Mouse (Mus musculus) right cerebral cortex, adult 18-20 months (tissue): ENCODE measurements around the gene Gm20403.
"Not testable (repeated sequence)": the region's sequence is repeated elsewhere in the genome, so short reads cannot be mapped to it uniquely, and the experiment has no call there.

ENCODE experiments used
- DNase-seq: peaks from one replicate; pipeline ENCODE4 v3.0.0; 2022; ENCODE audit warnings: mixed read lengths

The Gm20403 gene

GRCm38 (mm10) chr12:54986052-54986717, at the start of gene Gm20403:
Gm20403 (minus strand) TSS chr12:54986529.
- DNase-seq = peak; percentile 53

DNA sequence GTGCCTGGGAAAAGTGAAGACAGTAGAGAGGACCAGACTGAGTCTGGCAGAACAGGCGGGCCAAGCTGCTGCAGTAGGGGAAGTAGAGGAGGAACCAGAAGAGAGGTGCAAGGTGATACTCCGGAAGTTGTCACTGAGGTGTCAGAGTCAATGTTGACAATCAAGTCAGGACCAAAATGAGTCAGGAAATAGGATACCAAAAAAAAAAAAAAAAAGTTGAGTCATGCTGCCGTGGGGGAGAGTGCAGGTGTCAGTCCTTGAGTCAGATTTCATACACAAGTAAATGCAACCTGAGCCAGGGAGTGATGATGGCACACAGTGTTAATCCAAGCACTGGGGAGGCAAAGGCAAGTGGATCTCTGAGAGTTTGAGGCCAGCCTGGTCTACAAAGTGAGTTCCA, 40.8 kb upstream of the Gm20403 start:
- no peak for DNase-seq

DNA sequence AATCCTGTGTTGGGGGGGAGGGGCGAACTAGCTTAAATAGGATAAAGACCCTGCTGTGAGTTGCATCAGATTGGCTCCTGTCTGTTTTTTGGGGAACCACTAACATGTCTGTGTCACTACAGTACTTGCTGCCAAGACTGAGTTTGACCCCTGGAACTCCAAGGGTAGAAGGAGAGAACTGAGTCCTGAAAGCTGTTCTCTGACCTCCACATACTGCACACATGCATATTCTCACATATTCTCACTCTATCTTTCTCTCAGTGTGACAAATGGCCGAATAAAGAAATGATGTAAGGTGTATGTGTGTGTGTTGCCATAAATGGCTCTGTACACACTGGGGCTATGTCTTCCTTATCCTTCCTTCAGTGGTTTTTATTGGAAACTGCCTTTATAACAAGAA, 37.0 kb upstream of the Gm20403 start:
- DNase-seq = no peak

DNA sequence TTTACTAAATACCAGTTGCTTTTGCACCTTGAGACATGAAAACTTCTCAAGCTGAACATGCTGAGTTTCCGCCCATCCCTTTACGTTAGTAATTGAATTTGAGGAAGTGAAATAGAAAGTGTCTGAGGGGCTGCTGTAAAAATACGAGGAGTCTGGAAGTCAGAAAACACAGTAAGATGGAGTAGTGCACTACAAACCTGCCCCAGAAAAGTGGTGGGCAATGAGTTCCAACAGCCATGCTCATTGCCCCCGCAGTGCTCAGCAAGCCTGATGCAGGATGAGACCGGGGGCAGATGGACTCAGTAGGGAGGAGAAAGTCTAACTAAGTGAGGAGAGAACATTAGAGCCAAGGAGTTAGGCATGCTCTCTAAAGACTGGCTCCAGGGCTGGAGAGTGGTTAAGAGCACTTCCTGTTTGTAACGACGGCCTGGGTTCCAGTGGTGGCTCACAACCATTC, 33.1 kb upstream of the Gm20403 start:
- no peak for DNase-seq

GRCm38 (mm10) chr12:55017119-55017721, 30.9 kb upstream of the Gm20403 start:
- no peak for DNase-seq

DNA sequence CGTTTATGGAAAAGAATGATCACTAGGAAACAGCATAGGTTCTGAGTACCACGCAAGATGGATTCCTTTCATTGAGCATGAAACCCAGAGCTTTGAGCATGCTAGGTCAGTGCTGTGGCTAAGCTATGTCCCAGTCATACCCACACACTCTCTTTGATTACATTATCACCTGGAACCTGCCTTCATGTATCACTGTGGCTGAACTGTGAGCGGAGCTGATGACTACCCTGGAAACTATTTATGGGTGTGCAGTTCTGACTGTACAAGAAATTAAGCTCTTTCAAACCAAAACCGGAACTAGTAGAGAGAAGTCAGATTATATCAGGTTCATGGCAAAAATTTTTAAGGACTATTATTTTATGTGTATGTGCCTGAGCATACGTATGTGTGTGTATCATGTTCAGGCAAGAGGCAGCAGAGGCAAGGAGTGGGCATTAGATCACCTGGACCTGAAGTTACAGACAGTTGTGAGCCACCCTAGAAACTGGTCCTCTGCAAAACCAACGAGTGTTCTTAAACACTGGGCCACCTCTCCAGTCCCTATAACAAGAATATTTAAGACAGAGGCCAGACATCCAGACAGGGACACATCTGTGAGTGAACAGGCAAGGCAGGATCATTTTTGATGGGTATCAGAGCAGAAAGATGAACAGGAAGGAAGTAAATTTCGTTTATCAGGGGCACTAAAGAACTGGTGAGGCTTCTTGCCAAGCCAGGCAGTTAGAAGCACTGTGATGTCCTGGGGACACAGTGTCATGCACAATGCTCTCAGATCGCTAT, 30.2 kb upstream of the Gm20403 start:
- DNase-seq = no peak

- no peak for DNase-seq
These were observed 29.1 kb upstream of the Gm20403 start for GRCm38 (mm10) chr12:55015428-55015827.

GRCm38 (mm10) chr12:55013626-55014398, 27.5 kb upstream of the Gm20403 start, which contains the start of gene Baz1a:
Baz1a (minus strand) TSS chr12:55014348.
- DNase-seq = no peak

- DNase-seq = no peak
These were observed 26.7 kb upstream of the Gm20403 start for GRCm38 (mm10) chr12:55013031-55013430.

DNA sequence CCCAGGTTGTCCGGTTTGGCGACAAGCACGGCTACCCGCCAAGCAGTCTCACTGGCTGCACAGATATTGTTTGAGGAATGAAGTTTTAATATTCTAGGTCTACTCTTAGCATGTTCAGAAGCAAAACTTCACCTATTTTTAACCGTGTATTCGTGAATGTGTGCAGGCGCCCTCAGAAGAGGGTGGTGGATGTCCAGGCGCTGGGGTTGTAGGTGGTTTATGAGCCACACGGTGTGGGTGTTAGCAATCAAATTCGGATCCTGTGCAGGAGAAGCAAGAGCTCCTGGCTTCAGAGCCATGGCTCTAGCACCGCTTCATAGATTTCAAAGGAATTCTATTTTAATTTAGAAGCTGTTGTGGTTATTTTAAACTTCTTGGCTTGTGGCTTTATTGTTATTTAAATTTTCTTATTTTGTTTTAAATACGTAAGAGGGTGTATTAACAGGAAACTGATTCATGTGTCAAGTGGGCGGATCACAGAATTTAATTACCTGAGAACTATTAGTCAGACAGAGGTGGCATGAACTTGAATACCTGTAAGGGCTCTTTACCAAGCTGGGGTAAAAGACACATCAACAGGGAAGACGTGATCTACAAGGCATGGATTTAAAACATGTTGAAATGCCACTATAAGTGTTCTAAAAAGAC, 21.2 kb upstream of the Gm20403 start:
- DNase-seq = peak; percentile 42

DNA sequence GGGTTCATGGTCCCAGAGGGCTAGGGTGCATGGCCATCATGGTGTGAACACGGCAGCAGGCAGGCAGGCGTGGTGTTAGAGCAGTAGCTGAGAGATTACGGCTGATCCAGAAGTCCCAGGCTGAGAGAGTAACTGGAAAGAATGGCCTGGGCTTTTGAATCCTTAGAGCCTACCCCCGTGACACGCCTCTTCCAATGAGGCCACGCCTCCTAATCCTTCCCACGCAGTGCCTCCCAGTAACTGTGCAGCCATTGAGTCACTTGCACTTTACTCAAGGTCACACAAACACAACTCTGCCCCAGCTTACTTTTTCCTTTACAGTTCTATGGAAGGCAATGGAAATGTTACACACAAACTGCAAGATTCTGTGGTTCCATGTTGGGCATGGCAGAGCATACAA, 19.7 kb upstream of the Gm20403 start:
- no peak for DNase-seq

- no peak for DNase-seq
These were observed 18.1 kb upstream of the Gm20403 start for GRCm38 (mm10) chr12:55004396-55004795.

GRCm38 (mm10) chr12:55003843-55004242, 17.5 kb upstream of the Gm20403 start:
- no peak for DNase-seq

DNA sequence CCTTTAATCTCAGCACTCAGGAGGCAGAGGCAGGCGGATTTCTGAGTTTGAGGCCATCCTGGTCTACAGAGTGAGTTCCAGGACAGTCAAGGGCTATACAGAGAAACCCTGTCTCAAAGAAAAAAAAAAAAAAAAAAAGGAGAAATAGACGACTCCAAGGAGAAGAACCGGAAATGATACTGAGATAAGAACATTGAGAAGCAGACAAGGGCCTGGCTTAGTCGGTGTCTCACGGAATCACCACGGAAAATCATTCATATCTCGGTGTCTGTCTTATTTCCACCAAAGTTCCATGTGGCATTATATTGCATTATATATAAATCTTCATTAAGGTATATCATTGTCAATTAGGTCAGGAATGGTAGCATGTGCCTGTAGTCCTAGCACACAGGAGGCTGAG, 16.2 kb upstream of the Gm20403 start:
- DNase-seq = not testable (repeated sequence)

DNA sequence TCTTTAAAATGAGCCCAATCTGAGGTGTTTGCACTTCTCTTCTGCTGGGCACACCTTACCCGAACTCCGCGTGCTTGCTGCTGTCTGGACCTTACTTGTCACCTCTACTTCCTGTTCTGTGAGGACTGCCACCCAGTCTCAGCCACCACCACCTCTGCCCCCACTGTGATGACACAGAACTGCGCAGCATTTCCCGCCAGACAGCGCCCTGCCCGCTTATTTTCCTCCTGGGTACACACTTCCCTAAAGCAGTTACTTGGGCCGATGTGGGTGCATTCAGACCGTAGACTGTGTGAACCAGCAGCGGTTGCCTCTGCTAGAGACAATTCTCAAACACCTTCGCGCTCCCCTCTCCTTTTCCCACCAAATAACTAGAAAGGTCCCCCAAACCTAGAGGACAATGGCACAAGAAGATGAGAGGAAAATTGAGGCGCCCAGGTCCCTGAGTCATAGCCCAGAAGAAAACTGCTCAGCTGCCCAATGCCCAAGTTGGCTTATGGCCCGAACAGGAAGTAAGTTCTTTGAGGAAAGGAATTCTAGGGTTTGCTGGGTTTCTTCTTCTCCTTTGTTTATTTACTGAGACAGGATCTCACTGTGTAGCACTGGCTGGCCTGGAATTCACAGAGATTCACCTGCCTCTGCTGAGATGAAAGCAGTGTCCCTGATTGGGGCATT, 12.8 kb upstream of the Gm20403 start:
- no peak for DNase-seq

DNA sequence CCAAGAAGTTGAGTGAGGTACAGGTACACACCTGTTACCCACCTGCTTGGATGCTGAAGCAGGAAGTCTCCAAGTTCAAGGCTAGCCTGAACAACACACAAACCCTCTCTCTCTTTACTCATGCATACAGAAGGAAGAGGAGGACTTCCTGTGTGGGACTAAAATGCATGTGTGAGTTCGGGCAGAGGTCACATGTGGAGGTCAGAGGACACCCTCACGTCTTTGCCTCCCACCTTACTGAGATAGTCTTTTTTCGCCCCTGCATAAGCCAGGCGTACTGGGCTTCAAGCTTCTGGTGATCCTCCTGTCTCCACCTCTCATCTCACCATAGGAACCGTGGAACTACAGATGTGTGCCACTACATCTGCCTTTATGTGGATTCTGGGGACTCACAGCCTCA, 12.1 kb upstream of the Gm20403 start:
- DNase-seq = no peak

DNA sequence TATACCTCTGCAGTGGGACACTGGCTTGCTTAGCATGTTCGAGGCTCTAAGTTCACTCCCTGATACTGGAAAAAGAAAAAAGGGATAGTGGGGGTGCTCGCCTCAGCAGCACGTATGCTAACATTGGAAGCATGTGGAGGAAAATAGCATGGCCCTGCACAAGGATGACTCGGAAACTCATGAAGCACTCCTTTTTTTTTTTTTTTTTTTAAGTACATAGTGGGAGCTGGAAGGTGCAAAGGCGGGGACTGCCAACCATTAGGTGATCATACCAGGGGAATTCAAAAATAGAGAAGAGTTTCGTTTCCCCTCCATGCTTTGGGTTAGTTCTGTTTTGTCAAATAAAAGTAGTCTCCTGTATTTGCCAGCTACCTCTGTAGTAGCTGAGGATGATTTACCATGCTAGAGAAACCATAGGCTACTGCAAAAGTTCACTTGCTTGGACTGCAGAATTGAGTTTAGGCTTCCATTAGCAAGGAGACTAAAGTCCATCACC, 10.7 kb upstream of the Gm20403 start:
- no peak for DNase-seq

DNA sequence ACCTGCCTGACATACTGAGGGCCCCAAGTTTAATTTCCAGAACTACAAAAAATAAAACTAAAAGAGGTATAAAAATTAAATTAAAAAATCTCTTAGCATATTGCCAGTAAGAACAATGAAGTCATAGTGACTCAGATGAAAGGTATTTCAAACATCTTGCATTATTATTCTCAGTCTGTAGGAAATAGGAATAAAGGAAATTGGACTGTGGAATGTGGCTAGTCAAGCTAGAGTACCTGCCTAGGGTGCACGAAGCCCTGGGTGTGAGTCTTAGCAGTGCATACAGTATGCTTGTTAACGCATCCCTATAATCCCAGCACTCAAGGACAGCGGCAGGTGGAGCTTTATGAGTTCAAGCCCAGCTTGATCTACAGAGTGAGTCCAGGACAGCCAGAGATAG, 9.6 kb upstream of the Gm20403 start:
- no peak for DNase-seq

GRCm38 (mm10) chr12:54994418-54994817, 8.1 kb upstream of the Gm20403 start:
- no peak for DNase-seq

- peak; percentile 3 for DNase-seq
These were observed 7.7 kb upstream of the Gm20403 start for GRCm38 (mm10) chr12:54994068-54994386.

- peak; percentile 20 for DNase-seq
These were observed 7.1 kb upstream of the Gm20403 start for GRCm38 (mm10) chr12:54993246-54994067.
